Mouse (Mus musculus) heart, adult 9 months (tissue): ENCODE measurements around the gene Mthfsd.

Source experiments
- DNase-seq, 2 experiments: peaks; one replicate each; pipeline ENCODE4 v3.0.0; 2022; ENCODE audit warnings: low spot score in 2 of 2

Mthfsd gene

DNA sequence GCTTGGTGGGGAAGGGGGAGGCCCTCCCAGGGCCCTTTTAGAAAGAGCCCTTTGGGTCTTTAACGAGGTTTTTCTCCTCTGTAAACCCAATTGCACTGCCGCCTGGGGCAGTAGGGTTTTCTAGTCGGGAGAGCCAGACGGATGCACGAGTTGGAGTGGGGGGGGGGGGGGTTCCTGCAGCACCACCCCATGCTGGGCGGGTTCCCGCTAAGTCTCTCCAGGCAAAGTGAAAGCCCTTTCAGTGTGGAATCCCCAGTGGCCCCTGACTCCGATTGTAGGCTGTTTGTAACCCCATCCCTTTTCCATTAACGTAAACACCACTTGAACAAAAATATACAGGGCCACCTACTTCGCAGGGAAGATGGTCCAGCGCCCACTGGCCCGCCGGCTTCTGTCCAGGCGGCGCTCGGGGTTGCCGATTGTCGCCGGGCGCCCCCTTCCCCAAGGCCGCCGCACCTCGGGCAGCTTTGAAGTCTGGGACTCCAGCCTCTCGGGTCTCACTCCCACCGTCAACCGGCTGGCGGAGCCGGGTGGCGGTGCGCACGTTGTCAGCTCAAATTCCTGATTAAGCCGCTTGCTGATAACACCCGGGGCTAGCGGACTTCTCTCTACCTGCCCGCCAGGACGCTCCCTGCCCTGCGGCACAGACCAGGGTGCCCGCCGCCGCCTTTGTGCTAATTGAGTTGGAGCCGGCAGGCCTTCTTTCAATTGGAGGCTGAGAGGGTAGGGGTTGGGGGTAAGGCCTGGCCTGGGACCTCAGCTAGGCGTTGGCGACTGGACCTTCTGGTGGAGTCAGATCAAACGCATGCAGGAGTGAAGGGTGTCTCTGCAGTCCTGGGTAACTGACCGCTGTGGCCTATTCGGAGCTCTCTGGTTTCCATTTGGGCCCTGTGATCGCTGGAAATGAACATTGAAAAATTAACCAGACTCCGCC lies 34.8 kb downstream of the Mthfsd start:
- DNase-seq, result no peak

DNA sequence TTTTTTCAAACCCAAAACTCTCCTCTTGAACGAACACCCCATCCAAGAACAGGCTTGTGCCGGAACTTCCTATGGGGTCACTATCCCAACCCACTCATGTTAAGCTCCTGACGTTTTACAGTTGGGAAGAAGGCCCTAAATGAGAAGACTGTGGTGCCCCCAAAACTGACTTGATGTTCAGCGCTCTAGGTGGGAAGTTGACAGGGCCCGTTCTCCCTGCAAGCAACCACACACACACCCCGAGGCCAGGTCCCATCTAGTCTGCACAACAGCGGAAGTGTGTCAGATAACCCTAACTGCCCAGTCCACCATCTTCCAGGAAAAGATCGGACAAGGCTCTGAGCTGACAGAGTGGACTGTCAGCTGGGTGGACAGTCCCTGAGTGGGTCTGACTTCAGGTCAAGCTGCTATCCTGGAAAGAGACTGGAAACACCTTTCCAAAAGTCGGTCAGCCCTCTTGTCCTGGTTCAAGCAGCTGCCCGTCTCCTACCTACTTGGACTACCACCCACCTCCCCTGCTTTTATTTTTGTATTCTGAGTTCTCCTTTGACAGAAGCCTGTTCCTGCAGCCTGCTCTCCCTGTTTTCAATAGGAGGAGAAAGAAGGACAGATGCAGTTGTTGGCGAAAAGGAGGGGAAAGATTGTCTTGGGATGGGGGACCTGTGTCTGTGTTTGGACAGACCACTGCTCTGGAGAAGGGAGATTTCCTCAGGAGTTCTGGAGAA lies 35.6 kb downstream of the Mthfsd start:
- DNase-seq, result no peak

DNA sequence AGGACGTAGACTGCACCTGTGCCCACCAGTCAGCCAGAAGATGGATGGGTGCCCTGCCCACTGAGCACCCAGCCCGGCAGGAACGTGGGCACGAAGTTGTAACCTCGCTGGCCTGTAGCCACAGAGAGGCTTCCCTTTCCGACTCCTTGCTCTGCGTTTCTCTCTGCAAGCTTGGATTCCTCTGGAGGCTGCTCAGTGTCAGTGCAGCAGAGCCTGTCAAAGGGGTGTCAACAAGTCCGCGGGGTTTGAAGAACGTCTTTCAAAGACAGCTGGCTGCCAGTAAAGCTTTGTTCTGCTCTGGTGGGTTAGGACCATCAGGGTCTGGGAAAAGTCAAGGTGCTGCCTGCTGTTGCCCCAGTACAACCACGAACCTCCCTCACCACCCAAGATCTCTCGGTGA lies 36.7 kb downstream of the Mthfsd start:
- no peak for DNase-seq

DNA sequence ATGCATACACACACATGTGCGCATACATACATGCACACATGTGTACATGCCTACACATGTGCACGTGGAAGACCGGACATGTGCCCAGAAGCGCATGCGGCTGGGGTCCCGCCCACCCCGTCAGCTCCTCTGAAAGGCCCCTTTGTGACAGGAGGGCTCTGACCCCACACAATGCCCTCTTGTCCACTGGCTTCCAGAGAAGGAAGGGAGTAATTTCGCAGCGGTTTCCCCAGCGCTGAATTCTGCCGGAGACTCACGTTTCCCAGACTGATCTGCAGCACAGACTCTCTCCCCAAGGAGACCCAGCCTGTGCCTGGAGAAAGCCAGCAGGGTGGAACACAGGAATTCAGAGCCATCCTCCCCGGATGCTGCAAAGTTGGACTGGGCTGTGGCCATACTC lies 44.5 kb downstream of the Mthfsd start:
- no peak for DNase-seq

DNA sequence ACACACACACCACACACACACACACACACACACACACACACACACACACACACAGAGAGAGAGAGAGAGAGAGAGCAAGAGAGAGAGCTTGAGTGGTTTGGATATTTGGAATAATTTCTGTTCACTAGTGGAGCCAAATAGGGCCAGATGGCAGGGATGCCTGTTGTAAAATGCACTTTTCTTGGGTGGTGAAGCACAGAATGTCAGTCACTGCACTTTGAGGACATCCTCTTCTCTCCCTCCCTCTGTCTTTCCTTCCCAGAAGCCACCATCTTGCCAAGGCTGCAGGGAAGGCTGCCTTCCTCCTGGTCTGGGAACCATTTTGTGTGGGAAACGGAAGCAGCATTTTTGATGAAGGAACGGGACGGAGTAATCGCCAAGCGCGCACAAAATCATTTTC lies 45.7 kb downstream of the Mthfsd start:
- no peak for DNase-seq

DNA sequence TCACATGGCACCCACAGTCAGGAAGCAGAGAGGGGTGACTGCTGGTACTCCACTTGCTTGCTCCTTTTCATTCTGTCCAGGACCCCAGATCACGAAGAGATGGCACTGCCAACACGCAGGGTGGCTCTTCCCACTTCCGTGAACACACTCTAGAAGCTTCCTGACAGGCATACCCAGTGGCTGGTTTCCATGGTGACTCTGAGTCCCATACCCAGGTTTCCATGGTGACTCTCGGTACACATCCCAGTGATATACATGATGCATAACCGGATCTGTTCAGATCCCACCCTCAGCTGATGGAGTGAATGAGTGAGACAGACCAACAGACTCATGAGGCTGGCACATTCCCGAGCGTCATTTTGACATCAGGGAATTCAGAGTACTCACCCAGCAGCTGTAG lies 49.1 kb downstream of the Mthfsd start:
- DNase-seq, result no peak

DNA sequence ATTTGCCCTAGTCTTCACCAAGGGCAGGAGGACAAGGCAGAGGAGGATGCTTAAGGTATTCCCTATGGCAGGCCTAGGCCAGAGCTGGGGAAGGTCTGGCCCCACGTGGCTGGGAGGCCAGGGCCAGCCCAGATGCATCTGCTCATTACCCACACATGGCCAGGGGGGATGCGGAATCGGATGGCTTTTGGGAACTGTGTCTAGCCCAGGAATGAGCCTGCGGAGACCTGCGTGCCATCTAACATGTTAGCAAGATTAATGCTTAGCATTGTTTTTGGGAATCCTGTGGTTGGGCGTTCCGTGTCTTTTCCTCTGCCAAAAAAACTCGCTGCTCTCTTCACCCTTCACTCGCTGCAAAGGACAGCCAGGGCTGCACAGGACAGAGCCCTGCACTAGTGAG lies 50.1 kb downstream of the Mthfsd start:
- no peak for DNase-seq

DNA sequence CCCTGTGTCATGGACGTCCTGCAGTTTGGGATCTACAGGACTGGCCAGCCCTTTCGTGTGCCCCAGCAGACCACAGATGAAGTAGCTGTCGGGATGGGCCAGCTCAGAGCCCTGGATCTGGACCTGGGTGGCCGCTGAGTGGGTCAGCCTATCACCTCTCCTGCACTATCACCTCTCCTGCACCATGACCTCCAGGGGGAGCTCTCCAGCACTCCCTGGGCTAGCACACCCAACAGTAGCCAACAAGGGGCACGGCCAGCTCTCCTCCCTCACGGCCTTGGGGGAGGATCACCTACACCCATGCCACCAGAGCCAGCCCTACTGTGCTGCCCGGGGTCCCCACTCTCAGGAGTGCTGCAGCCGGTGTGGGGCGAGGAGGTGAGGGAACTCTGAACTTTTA lies 60.8 kb downstream of the Mthfsd start:
- no peak for DNase-seq

DNA sequence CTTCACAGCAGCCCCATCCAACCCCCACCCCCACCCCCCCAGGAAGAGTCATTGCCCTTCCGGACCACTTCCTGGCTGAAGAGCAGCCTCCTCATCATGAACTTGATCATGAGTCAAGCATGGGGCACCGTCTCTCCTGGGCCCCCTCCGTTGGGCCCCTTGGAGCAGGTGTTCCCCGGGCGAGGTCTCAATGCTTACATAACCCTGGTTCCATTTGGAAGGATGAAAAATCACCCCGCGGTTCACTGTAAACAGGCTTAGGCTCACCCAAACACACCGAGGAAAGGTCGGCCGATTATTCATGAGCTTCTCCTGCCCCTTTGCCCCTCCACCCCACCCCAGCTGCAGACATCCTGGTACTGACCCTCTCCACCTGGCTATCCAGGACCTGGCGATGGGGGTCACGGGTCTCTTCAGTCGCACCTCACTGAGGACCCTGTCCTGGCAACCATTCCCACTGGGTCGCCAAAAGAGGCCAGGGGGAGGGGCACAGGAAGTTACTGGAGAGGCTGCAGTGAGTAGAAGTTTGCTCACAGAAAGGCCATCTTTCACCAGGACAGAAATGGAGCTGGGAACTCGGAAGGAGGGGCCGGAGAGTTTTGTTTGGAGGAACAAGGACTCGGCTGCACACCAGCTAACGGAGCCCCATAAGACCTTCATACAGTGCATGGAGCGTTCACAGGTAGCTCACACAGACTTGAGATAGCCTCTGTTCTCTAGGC lies 64.3 kb downstream of the Mthfsd start:
- DNase-seq, result no peak
